Mouse (Mus musculus): ENCODE measurements around the gene Frat1. TPM values are rescaled to one million over a fixed set of nuclear protein-coding genes. Genes with fewer than 3 reads are reported as not detected.
A peak's percentile ranks its signal among the peaks of the same experiment; 100 is the strongest.

The Frat1 gene
- polyA plus RNA-seq, 1 experiment from 2014 or later = 34.7 TPM

- no peak overlapping the region for H3K4me2 ChIP-seq (replicated peaks)
- no peaks in the 10 kb centered on the region for H3K27me3 ChIP-seq
- ATAC-seq (replicated peaks) = no peak
- no peaks in the 10 kb centered on the region for H3K36me3 ChIP-seq
- no peak overlapping the region for H3K9ac ChIP-seq (replicated peaks)
- H3K4me3 ChIP-seq = no peak overlapping the region
- H3K4me1 ChIP-seq = no peaks in the 10 kb centered on the region
- H3K9me3 ChIP-seq = no peaks in the 10 kb centered on the region
- WGBS = 86% methylated on average over 4 of the region's 4 CpGs
- H3K27ac ChIP-seq (replicated peaks) = no peak overlapping the region
These were observed 11.0 kb upstream of the Frat1 start for GRCm38 (mm10) chr19:41818749-41819148.

- Histone ChIP-seq H3K4me2 (replicated peaks) (no peak overlapping the region), H3K4me3 (no peak overlapping the region), H3K27me3 (no peaks in the 10 kb centered on the region), H3K4me1 (no peaks in the 10 kb centered on the region), H3K9ac (replicated peaks) (no peak overlapping the region), H3K36me3 (no peaks in the 10 kb centered on the region), H3K27ac (replicated peaks) (no peak overlapping the region), H3K9me3 (no peaks in the 10 kb centered on the region)
- 10% methylated on average over 5 of the region's 5 CpGs for WGBS
- ATAC-seq (replicated peaks) = no peak
These were observed 8.3 kb upstream of the Frat1 start for GRCm38 (mm10) chr19:41821436-41821835.

GRCm38 (mm10) chr19:41822589-41822988 is 7.2 kb upstream of the Frat1 start:
- Histone ChIP-seq H3K27ac (replicated peaks) (no peak overlapping the region), H3K36me3 (no peaks in the 10 kb centered on the region), H3K4me1 (no peaks in the 10 kb centered on the region), H3K9ac (replicated peaks) (no peak overlapping the region), H3K4me2 (replicated peaks) (no peak overlapping the region), H3K27me3 (no peaks in the 10 kb centered on the region), H3K9me3 (no peaks in the 10 kb centered on the region), H3K4me3 (no peak overlapping the region)
- no peak for ATAC-seq (replicated peaks)
- WGBS = 84% methylated on average over 1 of the region's 1 CpGs

GRCm38 (mm10) chr19:41824950-41825349 is 4.8 kb upstream of the Frat1 start:
- Histone ChIP-seq H3K27me3 (no peaks in the 10 kb centered on the region), H3K4me2 (replicated peaks) (no peak overlapping the region), H3K9me3 (no peaks in the 10 kb centered on the region), H3K36me3 (no peaks in the 10 kb centered on the region), H3K27ac (replicated peaks) (no peak overlapping the region), H3K4me1 (no peaks in the 10 kb centered on the region; the same call in 1 of the 2 replicates), H3K4me3 (no peak overlapping the region), H3K9ac (replicated peaks) (no peak overlapping the region)
- no peak for ATAC-seq (replicated peaks)
- WGBS = 88% methylated on average over 5 of the region's 5 CpGs

GRCm38 (mm10) chr19:41826529-41826928 is 3.2 kb upstream of the Frat1 start:
- Histone ChIP-seq H3K9ac (replicated peaks) (no peak overlapping the region), H3K27ac (replicated peaks) (no peak overlapping the region), H3K36me3 (no peaks in the 10 kb centered on the region), H3K9me3 (no peaks in the 10 kb centered on the region), H3K4me3 (no peak overlapping the region), H3K4me1 (peaks cover 4% of the 10 kb centered on the region), H3K4me2 (replicated peaks) (no peak overlapping the region), H3K27me3 (no peaks in the 10 kb centered on the region)
- WGBS = 64% methylated on average over 3 of the region's 3 CpGs
- ATAC-seq (replicated peaks) = no peak

DNA sequence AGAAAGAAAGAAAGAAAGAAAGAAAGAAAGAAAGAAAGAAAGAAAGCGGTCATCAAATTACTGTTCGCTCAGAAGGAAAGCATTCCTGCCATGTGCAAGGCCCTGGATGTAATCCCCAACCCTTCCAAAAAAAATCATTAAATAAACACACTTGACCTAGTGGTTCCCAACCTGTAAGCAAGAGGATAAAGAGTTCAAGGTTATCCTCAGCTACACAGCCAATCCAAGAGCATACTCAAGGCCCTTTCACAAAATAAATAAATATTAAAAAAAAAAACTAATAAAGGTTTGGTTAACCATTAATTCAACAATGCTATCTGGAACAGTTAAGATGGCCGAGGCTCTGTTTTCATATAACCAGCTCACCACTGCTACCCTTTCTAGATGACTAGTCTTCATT is 829 bp upstream of the Frat1 start:
- 67% methylated on average over 3 of the region's 3 CpGs for WGBS
- no peak for ATAC-seq (replicated peaks)
- H3K4me1 ChIP-seq = peaks cover 27% of the 10 kb centered on the region

GRCm38 (mm10) chr19:41830106-41831031 is 599 bp downstream of the Frat1 start:
- H3K27ac ChIP-seq (replicated peaks) = peak overlapping the region; percentile 98
- peak overlapping the region; percentile 84 for H3K4me2 ChIP-seq (replicated peaks)
- ATAC-seq (replicated peaks) = peak; percentile 69
- no peaks in the 10 kb centered on the region for H3K27me3 ChIP-seq
- no peaks in the 10 kb centered on the region for H3K9me3 ChIP-seq
- peak overlapping the region; percentile 74 for H3K9ac ChIP-seq (replicated peaks)
- no peaks in the 10 kb centered on the region for H3K36me3 ChIP-seq
- WGBS = under 1% methylated on average over 99 of the region's 112 CpGs
- peaks cover 33% of the 10 kb centered on the region for H3K4me1 ChIP-seq
- H3K4me3 ChIP-seq = peak overlapping the region; percentile 72

More for the DNA sequence above, 829 bp upstream of the Frat1 start:
- Histone ChIP-seq H3K36me3 (no peaks in the 10 kb centered on the region), H3K4me2 (replicated peaks) (peak overlapping the region; percentile 84), H3K27me3 (no peaks in the 10 kb centered on the region), H3K9me3 (no peaks in the 10 kb centered on the region), H3K4me3 (peak overlapping the region; percentile 72), H3K9ac (replicated peaks) (peak overlapping the region; percentile 74), H3K27ac (replicated peaks) (peak overlapping the region; percentile 98)

DNA sequence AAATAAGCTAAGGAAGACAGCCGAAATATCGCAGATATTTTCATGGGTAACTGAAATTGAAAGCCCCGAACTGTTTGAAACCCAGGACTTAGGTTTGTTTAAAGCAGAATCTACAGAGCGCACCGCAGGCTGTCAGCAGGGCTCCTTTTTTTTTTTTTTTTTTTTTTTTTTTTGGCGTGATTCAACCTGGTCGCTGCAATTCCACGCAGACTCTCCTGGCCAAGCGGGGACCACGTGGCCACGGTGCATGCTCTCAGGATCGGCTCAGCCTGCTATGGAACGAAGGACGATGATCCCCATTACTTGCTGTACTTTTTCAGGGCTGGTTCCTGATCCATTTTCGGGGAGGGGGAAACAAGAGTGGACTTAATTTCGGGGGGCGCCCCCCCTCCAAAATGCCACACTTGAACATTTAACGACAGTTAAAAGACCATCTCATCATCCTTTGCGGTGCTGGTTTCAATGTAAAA is 1.4 kb downstream of the Frat1 start:
- peak overlapping the region; percentile 84 for H3K4me2 ChIP-seq (replicated peaks)
- peak overlapping the region; percentile 74 for H3K9ac ChIP-seq (replicated peaks)
- 1% methylated on average over 19 of the region's 19 CpGs for WGBS
- peaks cover 40% of the 10 kb centered on the region for H3K4me1 ChIP-seq
- no peaks in the 10 kb centered on the region for H3K9me3 ChIP-seq
- peak overlapping the region; percentile 72 for H3K4me3 ChIP-seq
- H3K27me3 ChIP-seq = no peaks in the 10 kb centered on the region
- peak overlapping the region; percentile 98 for H3K27ac ChIP-seq (replicated peaks)
- no peaks in the 10 kb centered on the region for H3K36me3 ChIP-seq
- ATAC-seq (replicated peaks) = no peak

DNA sequence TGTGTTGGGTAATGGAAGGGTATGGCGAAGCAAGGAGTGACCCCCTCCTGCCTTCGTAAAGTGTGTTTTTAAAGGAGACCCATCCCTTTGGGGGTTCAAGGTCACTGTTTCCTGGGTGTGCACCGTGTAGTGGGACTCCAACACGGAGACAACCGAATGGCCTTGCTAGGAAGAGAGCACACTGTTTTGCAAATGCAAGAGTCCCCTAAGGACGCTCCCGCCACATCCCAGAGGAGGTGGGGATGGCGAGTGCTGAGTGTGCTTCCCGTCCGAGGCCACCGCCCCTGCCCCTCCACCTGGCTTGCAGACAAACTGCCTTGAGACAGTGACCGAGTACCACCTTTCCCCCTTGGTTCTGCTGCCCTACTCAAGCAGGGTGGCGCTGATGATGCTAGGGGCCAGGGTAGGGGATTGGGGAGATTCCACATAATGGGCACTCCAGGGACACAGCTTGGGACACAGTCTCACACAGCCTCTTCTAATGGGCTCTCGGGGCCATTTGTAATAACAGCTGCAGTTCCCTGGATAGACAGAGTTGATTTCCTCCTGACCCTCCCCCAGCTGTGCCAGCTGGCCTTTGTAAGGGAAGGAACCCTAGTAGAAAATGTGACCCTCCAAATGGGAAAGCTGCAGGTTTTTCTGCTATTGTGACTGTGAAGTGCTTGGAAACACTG is 2.1 kb downstream of the Frat1 start:
- peak overlapping the region; percentile 74 for H3K9ac ChIP-seq (replicated peaks)
- peaks cover 44% of the 10 kb centered on the region for H3K4me1 ChIP-seq
- H3K9me3 ChIP-seq = no peaks in the 10 kb centered on the region
- H3K36me3 ChIP-seq = no peaks in the 10 kb centered on the region
- peak overlapping the region; percentile 84 for H3K4me2 ChIP-seq (replicated peaks)
- ATAC-seq (replicated peaks) = no peak
- peak overlapping the region; percentile 72 for H3K4me3 ChIP-seq
- H3K27ac ChIP-seq (replicated peaks) = peak overlapping the region; percentile 98
- WGBS = 9% methylated on average over 14 of the region's 14 CpGs
- H3K27me3 ChIP-seq = no peaks in the 10 kb centered on the region

GRCm38 (mm10) chr19:41832501-41833201 is 2.9 kb downstream of the Frat1 start:
- whole genome bisulfite sequencing = 44% methylated on average over 13 of the region's 13 CpGs

GRCm38 (mm10) chr19:41835407-41835806 is 5.6 kb downstream of the Frat1 start:
- Histone ChIP-seq H3K4me3 (peak overlapping the region; percentile 16; the same call in 1 of the 2 replicates), H3K36me3 (no peaks in the 10 kb centered on the region), H3K27me3 (no peaks in the 10 kb centered on the region), H3K9ac (replicated peaks) (0 out of 2 replicates have a peak overlapping the region, but pooled peaks have one; percentile 39), H3K4me2 (replicated peaks) (peak overlapping the region; percentile 38), H3K27ac (replicated peaks) (peak overlapping the region; percentile 81), H3K4me1 (peaks cover 44% of the 10 kb centered on the region), H3K9me3 (no peaks in the 10 kb centered on the region)
- ATAC-seq (replicated peaks) = no peak
- 29% methylated on average over 6 of the region's 6 CpGs for WGBS

More at GRCm38 (mm10) chr19:41832501-41833201, 2.9 kb downstream of the Frat1 start:
- no peak for ATAC-seq (replicated peaks)
- peaks cover 44% of the 10 kb centered on the region for H3K4me1 ChIP-seq
- H3K9me3 ChIP-seq = no peaks in the 10 kb centered on the region
- H3K4me2 ChIP-seq (replicated peaks) = peak overlapping the region; percentile 84
- H3K4me3 ChIP-seq = peak overlapping the region; percentile 72
- H3K9ac ChIP-seq (replicated peaks) = peak overlapping the region; percentile 74; the same call in 1 of the 2 replicates
- no peaks in the 10 kb centered on the region for H3K36me3 ChIP-seq
- H3K27me3 ChIP-seq = no peaks in the 10 kb centered on the region
- peak overlapping the region; percentile 98 for H3K27ac ChIP-seq (replicated peaks)
